Mouse (Mus musculus): ENCODE measurements around the gene Sertad2.

DNA sequence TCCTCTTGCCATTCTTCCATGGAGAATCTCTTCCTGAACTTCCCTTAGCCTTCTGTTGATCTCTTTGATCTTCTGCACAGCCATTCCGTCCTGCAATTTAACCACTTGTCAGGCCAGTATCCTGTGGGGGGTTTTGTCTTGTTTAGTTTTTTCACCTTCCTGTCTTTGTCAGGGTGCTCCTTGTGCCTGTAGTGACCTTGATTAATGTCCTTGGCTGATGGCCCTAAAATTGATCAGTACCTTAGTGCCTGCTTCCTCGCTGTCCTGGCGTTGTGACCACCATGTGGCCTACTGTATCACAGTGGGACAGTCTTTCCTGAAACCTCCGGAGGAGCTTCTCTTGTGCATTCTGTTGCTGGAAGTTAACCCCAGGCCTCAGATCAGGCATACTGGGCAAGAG is 70.2 kb downstream of the Sertad2 start:
- TF ChIP-seq CTCF (IDR thresholded peaks at IDR 0.05; ENCODE audit: borderline replicate concordance, insufficient read depth, low read depth, low read length) (no peak), POLR2A (IDR thresholded peaks at IDR 0.05; ENCODE audit: borderline replicate concordance, insufficient read depth, low read length) (no peak)

Data from cerebellum, adult 2 months (tissue).